Mouse (Mus musculus): ENCODE measurements around the gene Dab2. TPM values are rescaled to one million over a fixed set of nuclear protein-coding genes. Genes with fewer than 3 reads are reported as not detected.

The Dab2 gene
- polyA plus RNA-seq, 1 experiment from 2014 or later = 81.5 TPM

GRCm38 (mm10) chr15:6469384-6469783 lies 169.8 kb downstream of the Dab2 start:
- no peaks in the 10 kb centered on the region for H3K4me1 ChIP-seq (ENCODE audit: control insufficient read depth, insufficient read depth, low read length)
- H3K4me3 ChIP-seq (ENCODE audit: low read depth, low read length) = no peak overlapping the region
- no peaks in the 10 kb centered on the region for H3K27me3 ChIP-seq (ENCODE audit: control insufficient read depth, insufficient read depth, low read length)
- ATAC-seq (replicated peaks; ENCODE audit: insufficient number of reproducible peaks, low FRiP score, low TSS enrichment, low read depth) (no peak), DNase-seq (ENCODE audit: low spot score) (no peak)
- H3K27ac ChIP-seq (replicated peaks; ENCODE audit: low read depth, low read length) = no peak overlapping the region
- H3K36me3 ChIP-seq (replicated peaks; ENCODE audit: control insufficient read depth, insufficient read depth, low read depth, low read length) = no peaks in the 10 kb centered on the region
- H3K9ac ChIP-seq (replicated peaks; ENCODE audit: low read length) = no peak overlapping the region
- WGBS = 92% methylated on average over 3 of the region's 3 CpGs
- H3K9me3 ChIP-seq (replicated peaks; ENCODE audit: control insufficient read depth, low read length) = no peaks in the 10 kb centered on the region
- H3K4me2 ChIP-seq (ENCODE audit: low read depth, low read length) = no peak overlapping the region

- no peaks in the 10 kb centered on the region for H3K9me3 ChIP-seq (replicated peaks; ENCODE audit: control insufficient read depth, low read length)
- DNase-seq (ENCODE audit: low spot score) (no peak), ATAC-seq (replicated peaks; ENCODE audit: insufficient number of reproducible peaks, low FRiP score, low TSS enrichment, low read depth) (no peak)
- no peaks in the 10 kb centered on the region for H3K4me1 ChIP-seq (ENCODE audit: control insufficient read depth, insufficient read depth, low read length)
- 77% methylated on average over 3 of the region's 3 CpGs for WGBS
- H3K36me3 ChIP-seq (replicated peaks; ENCODE audit: control insufficient read depth, insufficient read depth, low read depth, low read length) = no peaks in the 10 kb centered on the region
- H3K4me2 ChIP-seq (ENCODE audit: low read depth, low read length) = no peak overlapping the region
- no peak overlapping the region for H3K9ac ChIP-seq (replicated peaks; ENCODE audit: low read length)
- H3K27ac ChIP-seq (replicated peaks; ENCODE audit: low read depth, low read length) = no peak overlapping the region
- no peak overlapping the region for H3K4me3 ChIP-seq (ENCODE audit: low read depth, low read length)
- H3K27me3 ChIP-seq (ENCODE audit: control insufficient read depth, insufficient read depth, low read length) = no peaks in the 10 kb centered on the region
These were observed 184.0 kb downstream of the Dab2 start for GRCm38 (mm10) chr15:6483561-6483960.

Other genes with a start within 250 kb of the Dab2 start
- not detected in 2 replicates for gene C9, start 145.5 kb downstream of the Dab2 start, polyA plus RNA-seq (2014; fragmentation: Nextera tagmentation; extraction: Ambion mirVana)
- 2.2 and 2.8 TPM in 2 replicates for gene Fyb, start 223.1 kb downstream of the Dab2 start, polyA plus RNA-seq (2014; fragmentation: Nextera tagmentation; extraction: Ambion mirVana)

Measured in embryonic facial prominence, embryonic 11.5 days (tissue).